Mouse (Mus musculus) heart, adult 18-20 months (tissue): ENCODE measurements around the gene Sgf29. TPM values are rescaled to one million over a fixed set of nuclear protein-coding genes. Genes with fewer than 3 reads are reported as not detected.

Experiments used
- DNase-seq, 2 experiments: peaks; one replicate each; pipeline ENCODE4 v3.0.0; 2021 to 2022; ENCODE audit warnings: mixed read lengths in 1 of 2
- total RNA-seq, 2 experiments: library from RNA; stranded (reverse); gene quantifications; 2 replicates each; pipeline ENCODE4 v1.2.3; 2021

Sgf29 gene
- total RNA-seq, 2 experiments from 2014 or later, result 24.8 to 26.5 TPM

DNA sequence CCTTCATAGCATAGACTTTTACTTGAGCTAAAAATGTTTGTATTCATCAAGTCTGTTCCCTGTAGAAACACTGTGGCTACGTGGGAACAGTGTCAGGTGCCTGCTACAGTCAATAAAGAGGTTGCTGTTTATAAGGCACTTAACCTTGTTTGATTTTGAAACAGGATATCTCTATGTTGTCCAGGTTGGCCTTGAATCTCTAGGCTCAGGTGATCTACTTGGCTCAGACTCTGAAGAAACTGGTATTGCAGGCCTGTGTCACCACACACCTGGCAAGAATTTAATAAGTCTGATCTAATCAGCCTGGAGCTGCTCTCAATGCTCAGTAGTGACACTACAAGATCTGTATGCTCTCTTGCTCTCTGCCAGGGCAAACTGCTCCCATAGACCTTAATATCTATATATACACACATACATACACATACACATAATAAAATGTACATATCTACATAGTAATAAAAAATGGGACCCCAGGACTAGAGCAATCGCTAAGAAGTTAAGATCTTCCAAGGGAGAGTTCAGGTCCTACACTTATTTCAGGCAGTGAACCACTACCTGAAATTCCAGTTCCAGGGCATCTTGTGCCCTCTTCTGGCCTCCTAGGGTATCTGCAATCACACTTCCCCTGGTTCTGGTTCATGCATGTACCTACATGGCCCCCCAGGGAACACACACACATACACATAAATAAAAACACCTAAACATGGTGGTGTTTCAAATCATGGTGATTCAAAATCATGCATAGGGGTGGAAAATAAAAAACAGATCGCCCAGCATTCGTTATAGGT lies 12.2 kb upstream of the Sgf29 start:
- DNase-seq, result peak; percentile 45 to 56

DNA sequence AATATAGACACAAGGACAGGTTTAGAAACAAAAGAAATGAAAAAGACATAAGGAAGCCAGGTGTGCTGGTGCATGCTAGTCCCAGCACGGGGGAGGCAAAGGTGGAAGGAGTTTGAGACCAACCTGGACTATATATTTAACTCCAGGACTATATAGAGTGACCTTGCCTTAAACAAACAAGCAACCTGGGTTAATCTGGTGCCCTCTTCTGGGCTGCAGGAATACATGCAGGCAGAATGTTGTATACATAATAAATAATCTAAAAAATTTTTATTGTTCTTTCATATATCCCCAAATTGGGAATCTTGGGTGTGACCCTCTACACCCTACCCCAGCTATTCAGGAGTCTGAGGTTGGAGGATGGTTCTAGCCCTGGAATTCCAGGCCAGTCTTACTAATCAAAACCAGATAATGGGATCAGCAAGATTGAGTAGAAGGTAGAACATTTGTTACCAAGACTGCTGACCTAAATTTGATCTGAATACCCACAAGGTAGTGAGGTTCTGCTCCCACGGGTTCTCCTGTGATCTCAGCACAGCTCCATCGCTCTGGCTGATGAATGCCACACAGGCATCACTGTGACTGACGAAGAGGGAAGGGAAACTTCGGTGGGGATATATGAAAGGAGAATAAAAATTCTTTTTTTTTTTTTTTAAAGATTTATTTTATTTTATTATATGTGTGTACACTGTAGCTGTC lies 6.4 kb upstream of the Sgf29 start:
- DNase-seq, result no peak

DNA sequence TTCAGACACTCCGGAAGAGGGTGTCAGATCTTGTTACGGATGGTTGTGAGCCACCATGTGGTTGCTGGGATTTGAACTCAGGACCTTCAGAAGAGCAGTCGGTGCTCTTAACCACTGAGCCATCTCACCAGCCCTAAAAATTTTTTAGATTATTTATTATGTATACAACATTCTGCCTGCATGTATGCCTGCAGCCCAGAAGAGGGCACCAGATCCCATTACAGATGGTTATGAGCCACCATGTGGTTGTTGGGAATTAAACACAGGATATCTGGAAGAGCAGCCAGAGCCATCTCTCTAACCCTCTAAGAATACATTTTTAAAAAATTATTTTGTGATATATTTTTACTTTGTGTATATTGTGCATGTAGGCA lies 5.9 kb upstream of the Sgf29 start:
- DNase-seq, result peak; percentile 63 to 64

DNA sequence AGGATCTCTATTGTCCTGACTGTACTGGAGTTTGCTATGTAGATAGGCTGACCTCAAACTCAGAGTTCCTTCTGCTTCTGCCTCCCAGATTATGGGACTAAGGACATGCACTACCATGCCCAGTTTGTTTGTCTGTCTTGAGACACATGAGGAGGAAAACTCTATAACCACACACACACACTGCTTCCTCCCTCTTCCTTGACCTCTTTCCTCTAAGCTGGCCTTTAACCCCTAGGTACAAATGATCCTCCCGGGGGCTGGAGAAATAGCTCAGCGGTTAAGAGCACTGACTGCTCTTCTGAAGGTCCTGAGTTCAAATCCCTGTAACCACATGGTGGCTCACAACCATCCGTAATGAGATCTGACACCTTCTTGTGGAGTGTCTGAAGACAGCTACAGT lies 4.8 kb upstream of the Sgf29 start:
- no peak for DNase-seq

- DNase-seq, result no peak
Measured at GRCm38 (mm10) chr7:126644914-126645313, 4.2 kb upstream of the Sgf29 start.

DNA sequence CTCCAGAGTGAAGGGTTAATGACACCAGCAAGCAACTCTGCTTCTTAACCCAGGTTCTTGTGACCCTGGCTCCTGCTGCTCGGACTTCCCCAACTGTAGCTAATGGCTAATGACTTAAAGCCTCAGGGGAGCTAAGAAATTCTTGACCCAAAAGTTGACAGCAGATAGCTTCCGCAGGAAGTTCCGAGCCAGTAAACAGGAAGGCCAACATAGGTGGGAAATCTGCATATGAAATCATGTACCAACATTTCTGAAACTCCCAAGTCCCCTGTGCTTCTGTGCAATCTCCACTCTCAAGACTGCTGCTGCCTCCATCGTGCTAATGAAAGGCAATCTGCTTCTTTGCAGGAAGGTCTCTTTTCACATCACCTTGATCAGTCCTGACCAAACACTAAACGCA lies 3.4 kb upstream of the Sgf29 start:
- peak; percentile 20 to 65 for DNase-seq

DNA sequence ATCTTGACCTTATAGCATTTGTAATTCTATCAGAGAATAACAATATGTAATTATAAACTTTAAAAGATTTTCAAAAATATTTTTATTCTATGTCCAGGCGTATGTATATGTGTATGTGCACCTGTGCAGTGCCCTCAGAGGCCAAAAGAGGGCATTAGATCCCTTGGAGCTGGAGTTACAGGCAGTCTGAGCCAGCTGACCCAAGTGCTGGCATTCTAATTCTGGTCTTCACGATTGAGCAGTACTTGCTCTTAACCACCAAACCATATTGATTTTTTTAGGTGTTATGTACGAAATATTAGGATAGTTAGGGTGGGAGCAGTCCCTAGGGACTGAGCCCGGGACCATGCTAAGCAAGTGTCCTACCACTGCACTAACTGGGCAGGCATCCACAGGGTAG lies 623 bp upstream of the Sgf29 start:
- no peak for DNase-seq

DNA sequence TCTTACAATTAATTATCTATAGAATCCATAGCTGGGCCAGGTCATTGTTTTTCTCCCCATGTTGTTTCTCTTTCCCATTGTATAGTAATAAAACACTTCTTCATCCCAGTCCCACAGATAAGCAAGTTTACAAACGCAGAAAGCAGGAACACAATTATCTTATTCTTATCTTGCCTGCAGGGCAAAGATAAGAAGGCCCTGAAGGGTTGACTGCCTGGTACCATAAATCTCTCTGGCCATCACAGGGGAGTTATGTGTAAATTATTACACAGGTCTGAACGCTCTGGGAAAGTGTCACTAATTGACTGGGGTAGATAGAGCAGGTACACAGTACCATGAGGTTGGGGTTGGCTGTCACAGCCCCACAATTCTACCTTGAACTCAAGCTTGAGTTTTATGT lies 1.7 kb downstream of the Sgf29 start:
- no peak for DNase-seq

GRCm38 (mm10) chr7:126653991-126654390 lies 4.9 kb downstream of the Sgf29 start:
- DNase-seq, result no peak

- DNase-seq, result no peak
Measured at GRCm38 (mm10) chr7:126655695-126656094, 6.6 kb downstream of the Sgf29 start.

DNA sequence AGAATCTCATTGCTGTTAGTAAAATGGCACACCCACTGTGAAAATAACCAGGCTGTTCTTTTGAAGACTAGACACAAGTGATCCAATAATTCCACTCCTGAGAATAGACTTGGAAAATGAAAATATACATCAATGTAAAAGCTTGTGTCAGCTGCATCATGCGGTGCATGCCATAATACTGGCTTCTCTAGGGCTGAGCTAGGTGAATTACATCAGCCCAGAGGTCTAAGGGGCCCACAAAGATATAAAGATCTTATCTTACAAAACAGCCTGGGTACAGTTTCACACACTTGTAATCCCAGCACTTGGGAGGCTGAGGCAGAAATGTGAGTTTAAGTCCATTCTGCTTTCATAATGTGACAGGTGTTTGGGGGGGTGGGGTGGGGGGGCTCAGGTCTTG lies 8.4 kb downstream of the Sgf29 start:
- DNase-seq, result no peak

DNA sequence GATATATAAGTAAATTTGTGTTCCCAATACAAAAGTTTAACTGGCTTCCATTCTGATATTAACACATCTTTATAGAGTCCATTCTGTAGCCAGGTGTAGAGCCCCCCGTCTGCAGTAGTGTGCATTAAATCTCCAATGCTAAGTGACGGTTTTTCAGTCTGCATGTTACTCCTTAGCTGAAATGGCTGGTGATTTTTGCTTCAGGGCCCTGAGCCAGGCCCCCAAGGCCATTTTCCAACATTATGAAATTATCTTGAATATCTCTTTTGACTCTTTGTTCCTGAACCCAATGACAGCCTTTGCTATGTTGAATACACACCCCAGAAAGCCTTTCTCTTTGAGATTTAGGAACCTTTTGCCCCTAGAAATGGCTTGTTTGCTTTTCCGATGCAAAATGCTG lies 10.7 kb downstream of the Sgf29 start:
- DNase-seq, result no peak

GRCm38 (mm10) chr7:126663646-126664045 lies 14.5 kb downstream of the Sgf29 start:
- no peak for DNase-seq

DNA sequence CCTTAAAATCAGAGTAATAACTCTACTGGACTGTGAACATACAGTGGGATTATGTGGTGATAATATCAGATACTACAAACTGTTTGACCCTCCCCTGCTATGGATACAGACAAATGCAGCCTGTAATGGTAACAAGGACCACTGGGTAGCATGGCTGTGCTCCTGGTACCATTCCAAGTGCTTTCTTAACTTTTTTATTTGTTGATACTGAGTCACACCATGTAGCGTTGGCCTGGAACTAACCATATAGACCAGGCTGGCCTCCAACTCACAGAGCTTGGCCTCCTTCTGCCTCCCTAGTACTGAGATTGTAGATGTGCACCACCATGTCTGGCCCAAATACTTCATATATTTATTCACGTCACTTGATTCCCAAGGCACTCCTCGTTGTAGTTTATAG lies 16.2 kb downstream of the Sgf29 start:
- DNase-seq, result peak; percentile 60 to 61

- DNase-seq, result no peak
Measured at GRCm38 (mm10) chr7:126667495-126668090, 18.5 kb downstream of the Sgf29 start.

GRCm38 (mm10) chr7:126668452-126668851 lies 19.3 kb downstream of the Sgf29 start:
- DNase-seq, result no peak

- DNase-seq, result no peak
Measured at GRCm38 (mm10) chr7:126670152-126670551, 21.0 kb downstream of the Sgf29 start.

GRCm38 (mm10) chr7:126672111-126672510 lies 23.0 kb downstream of the Sgf29 start:
- no peak for DNase-seq

GRCm38 (mm10) chr7:126675104-126675503 lies 26.0 kb downstream of the Sgf29 start:
- DNase-seq, result no peak

DNA sequence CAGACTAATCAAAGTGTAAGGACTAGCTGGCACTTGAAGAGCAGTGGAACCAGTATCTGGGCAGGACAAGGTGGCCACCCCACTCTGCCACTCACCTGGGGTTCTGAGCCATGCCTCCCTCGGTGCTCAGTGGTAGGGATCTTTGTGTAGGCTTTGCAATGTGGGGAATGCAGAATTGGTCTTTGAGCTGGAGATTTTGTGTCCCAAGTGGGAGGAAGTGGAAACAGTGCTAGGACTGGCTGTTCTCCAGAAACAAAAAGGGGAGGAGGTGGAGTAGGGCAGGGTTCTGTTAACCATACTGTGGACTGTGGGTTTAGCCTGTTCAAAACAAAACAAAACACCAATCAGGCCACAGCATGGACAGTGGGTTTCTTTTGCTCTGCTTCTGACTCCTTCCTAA lies 27.1 kb downstream of the Sgf29 start, which contains the start of gene Sult1a1:
TSS of gene Sult1a1 (minus strand) at position 226 of the 400 bp plus-strand sequence.
- DNase-seq, result peak; percentile 89 to 94

DNA sequence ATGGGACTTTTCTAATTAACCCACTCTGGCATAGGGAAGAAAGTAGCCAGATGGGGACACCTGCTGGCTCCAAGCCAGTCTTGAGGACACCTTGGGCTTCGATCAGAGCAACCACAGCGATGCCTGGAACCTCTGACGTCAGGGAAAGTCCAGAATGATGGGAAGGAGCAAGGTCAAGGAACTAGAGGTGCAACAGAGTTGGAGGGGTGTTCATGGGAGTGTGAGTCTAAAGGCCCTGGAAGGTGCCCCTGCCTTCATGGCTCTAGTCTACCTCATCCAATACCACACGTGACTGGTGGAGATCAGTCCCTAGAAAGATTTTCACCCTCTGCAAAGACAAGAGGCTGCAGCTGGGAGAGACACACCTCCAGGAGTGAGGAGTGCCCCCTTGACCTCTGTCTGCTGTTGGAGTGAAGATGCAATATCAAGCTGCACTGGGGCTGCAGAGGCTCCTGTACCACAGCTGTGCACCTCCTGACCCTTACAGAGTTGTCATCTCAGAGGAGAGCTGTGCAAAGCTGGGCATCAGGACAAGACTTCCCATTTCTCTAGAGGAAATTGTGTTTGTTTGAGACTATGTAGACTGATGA lies 27.6 kb downstream of the Sgf29 start:
- no peak for DNase-seq

- no peak for DNase-seq
Measured at GRCm38 (mm10) chr7:126678545-126679341, 29.6 kb downstream of the Sgf29 start.
